Mouse (Mus musculus) ovary, postnatal 10 days (tissue): ENCODE measurements around the gene Cebpb.
A peak's percentile ranks its signal among the peaks of the same experiment; 100 is the strongest.

Experiments
- DNase-seq: peaks from one replicate; pipeline ENCODE4 v3.0.0; 2022; ENCODE audit warnings: low spot score

Gene Cebpb

GRCm38 (mm10) chr2:167722538-167722937 lies 33.8 kb downstream of the Cebpb start:
- DNase-seq, result no peak

- DNase-seq, result no peak
Measured at GRCm38 (mm10) chr2:167723589-167724206, 35.0 kb downstream of the Cebpb start.

DNA sequence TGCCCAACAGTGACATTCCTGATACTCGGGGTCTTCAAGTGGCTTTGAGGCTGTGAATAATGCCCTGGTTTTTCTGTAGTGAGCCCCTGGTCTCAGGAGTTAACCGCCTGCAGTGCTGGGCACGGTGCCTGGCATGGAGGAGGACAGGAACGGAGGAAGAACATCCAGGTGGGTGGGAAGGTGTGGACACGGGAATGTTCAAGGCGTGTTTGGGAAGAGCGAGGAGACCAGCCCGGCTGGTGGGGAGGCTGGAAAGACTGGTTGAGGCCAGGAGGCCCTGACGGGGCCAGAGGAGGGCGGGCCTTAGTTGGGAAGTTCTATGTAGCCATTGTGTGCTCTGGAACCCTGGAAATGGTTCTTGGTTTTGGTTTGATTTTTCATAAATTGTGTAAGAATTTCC lies 37.2 kb downstream of the Cebpb start:
- no peak for DNase-seq

DNA sequence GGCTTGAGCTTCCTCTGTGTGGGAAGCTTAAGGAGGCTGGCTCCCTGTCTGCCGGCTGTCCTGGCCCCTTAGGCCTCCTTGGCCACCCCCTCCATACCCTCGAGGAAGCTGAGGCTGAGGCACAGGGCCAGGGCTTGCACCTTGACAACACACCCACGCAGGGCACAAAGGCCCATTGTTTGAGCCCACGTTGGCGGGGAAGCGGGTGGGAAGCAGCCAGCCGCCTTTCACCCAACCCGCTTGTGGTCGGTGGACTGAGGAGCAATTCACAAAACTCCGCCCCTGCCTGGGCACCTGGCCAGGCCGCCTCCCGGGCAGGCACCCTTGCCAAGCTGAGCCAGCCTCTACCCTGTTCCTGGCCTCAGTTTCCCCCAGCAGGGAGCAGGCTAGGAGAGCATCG lies 38.4 kb downstream of the Cebpb start:
- DNase-seq, result peak; percentile 41

DNA sequence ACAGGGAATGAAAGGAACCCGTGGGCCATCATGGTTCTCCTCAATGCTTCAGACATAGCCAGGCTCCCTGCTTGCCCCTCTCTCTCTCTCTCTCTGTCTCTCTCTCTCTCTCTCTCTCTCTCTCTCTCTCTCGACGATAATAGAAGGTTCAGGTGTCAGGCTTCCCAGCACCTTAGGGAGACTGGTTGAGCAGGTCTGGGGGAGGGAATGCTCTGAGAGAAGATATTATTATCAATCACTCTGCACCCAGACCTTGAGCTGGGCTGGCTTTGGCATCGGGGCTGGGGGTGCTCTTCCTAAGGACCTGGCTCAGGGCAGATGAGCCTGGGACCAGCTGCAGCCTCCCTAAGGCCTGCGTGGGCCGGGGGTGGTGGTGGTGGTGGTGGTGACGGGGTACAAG lies 41.3 kb downstream of the Cebpb start:
- DNase-seq, result no peak

- DNase-seq, result no peak
Measured at GRCm38 (mm10) chr2:167731149-167731548, 42.4 kb downstream of the Cebpb start.

- DNase-seq, result no peak
Measured at GRCm38 (mm10) chr2:167734861-167735260, 46.1 kb downstream of the Cebpb start.

- no peak for DNase-seq
Measured at GRCm38 (mm10) chr2:167739030-167739429, 50.3 kb downstream of the Cebpb start.
